Mouse (Mus musculus) G1E (cell line): ENCODE data around the gene Wipf3.

Source experiments
- CTCF ChIP-seq: IDR thresholded peaks from 2 replicates; pipeline ENCODE4 v1.5.1; 2012; ENCODE audit warnings: low read depth, low read length, inconsistent platforms, mixed read lengths
- GATA1 ChIP-seq: IDR thresholded peaks from 2 replicates; pipeline ENCODE4 v1.6.1; 2012; ENCODE audit warnings: borderline replicate concordance, low read length, inconsistent platforms, mixed read lengths
- POLR2AphosphoS5 ChIP-seq: IDR thresholded peaks from 2 replicates; pipeline ENCODE4 v1.6.1; 2012; ENCODE audit warnings: low read depth, low read length, inconsistent platforms; ENCODE audit not compliant: insufficient replicate concordance
- TAL1 ChIP-seq: conservative IDR thresholded peaks from 2 replicates; pipeline ENCODE4 v1.6.1; 2012; ENCODE audit warnings: low read depth, low read length, inconsistent platforms, mixed read lengths

DNA sequence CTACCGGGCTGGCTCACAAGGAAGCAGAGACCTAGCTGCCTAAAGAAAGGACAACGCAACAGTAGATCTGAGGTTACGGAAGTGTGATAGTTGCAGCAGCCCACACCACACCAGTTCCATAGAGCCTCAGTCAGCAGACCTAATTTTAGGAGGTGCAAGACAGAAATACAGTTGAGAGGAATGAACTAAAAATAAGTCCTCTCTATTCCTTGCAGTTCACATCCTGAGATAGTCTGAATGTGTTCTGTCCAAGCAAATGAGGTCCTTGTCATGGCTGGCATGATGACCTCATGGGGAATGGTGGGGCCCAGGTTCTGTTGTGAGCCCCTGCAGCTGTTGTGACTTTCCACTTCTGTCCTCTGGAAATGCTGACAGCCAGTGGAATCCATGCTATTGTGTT is 38.0 kb downstream of the Wipf3 start:
- no peak for TF ChIP-seq CTCF
- no peak for TF ChIP-seq GATA1
- TF ChIP-seq POLR2AphosphoS5 = no peak
- no peak for TF ChIP-seq TAL1
